Mouse (Mus musculus) T-cell, adult 66 days (primary cell): ENCODE results near the gene Plin4. TPM values are rescaled to one million over a fixed set of nuclear protein-coding genes. Genes with fewer than 3 reads are reported as not detected.

Source experiments
- total RNA-seq, 2 experiments: library from RNA; stranded (reverse); gene quantifications; 3 replicates in 1 of 2; 4 replicates in 1 of 2; pipeline ENCODE4 v1.2.4; 2023

The Plin4 gene
- total RNA-seq = not detected

GRCm38 (mm10) chr17:56109219-56110051, at the start of gene Plin4:
Gene Plin4, minus strand, starts transcription at chr17:56109803.

GRCm38 (mm10) chr17:56139858-56140595, 30.4 kb upstream of the Plin4 start, which contains the start of gene Sema6b:
Gene Sema6b, minus strand, starts transcription at chr17:56140343.

GRCm38 (mm10) chr17:56121826-56122225, 12.2 kb upstream of the Plin4 start, which contains the start of gene Lrg1:
Gene Lrg1, minus strand, starts transcription at chr17:56122001.

GRCm38 (mm10) chr17:56117251-56117710, 7.7 kb upstream of the Plin4 start, which contains the start of gene Plin5:
Gene Plin5, minus strand, starts transcription at chr17:56117596.

GRCm38 (mm10) chr17:56078880-56079795, 30.5 kb downstream of the Plin4 start, which contains the start of gene Hdgfl2:
Gene Hdgfl2, plus strand, starts transcription at chr17:56079634.

GRCm38 (mm10) chr17:56074827-56075208, 34.8 kb downstream of the Plin4 start, which contains the start of gene Ubxn6:
Gene Ubxn6, minus strand, starts transcription at chr17:56075028.

Other genes starting within 250 kb of the Plin4 start
- 10 to 100 TPM; 11.9 to 12.2 TPM for gene Zfp119a, start 230.9 kb downstream of the Plin4 start, total RNA-seq
- gene Zfp959, start 217.7 kb downstream of the Plin4 start, total RNA-seq = 10 to 100 TPM; 21.4 to 32.0 TPM
- gene Zfp119b, start 160.3 kb downstream of the Plin4 start, total RNA-seq = 1 to 10 TPM; 3.5 to 4.7 TPM
- 1 to 10 TPM; 1.0 to 1.3 TPM for gene Ebi3, start 157.2 kb downstream of the Plin4 start, total RNA-seq
- 10 to 100 TPM; 51.6 to 63.7 TPM for gene Yju2, start 150.7 kb downstream of the Plin4 start, total RNA-seq
- gene Shd, start 139.3 kb downstream of the Plin4 start, total RNA-seq = 1 to 10 TPM; 6.4 to 7.9 TPM
- not detected for gene Fsd1, start 123.3 kb downstream of the Plin4 start, total RNA-seq
- gene Stap2, start 104.2 kb downstream of the Plin4 start, total RNA-seq = 1 to 10 TPM in 1 of 2 experiments, under 1 TPM in 1; 0.84 to 2.4 TPM
- 10 to 100 TPM; 66.1 to 69.1 TPM for gene Mpnd, start 104.1 kb downstream of the Plin4 start, total RNA-seq
- 100 to 1,000 TPM; 125 to 126 TPM for gene Sh3gl1, start 73.2 kb downstream of the Plin4 start, total RNA-seq
- gene Chaf1a, start 69.4 kb downstream of the Plin4 start, total RNA-seq = 1 to 10 TPM; 3.4 to 5.1 TPM
- 10 to 100 TPM; 66.9 to 74.8 TPM for gene Ubxn6, start 34.8 kb downstream of the Plin4 start, total RNA-seq
- 100 to 1,000 TPM; 103 to 106 TPM for gene Hdgfl2, start 30.2 kb downstream of the Plin4 start, total RNA-seq
- not detected for gene Plin5, start 7.8 kb upstream of the Plin4 start, total RNA-seq
- gene Lrg1, start 12.2 kb upstream of the Plin4 start, total RNA-seq = not detected
- not detected for gene Sema6b, start 30.5 kb upstream of the Plin4 start, total RNA-seq
- gene Tnfaip8l1, start 52.7 kb upstream of the Plin4 start, total RNA-seq = 10 to 100 TPM; 13.1 to 14.9 TPM
- 10 to 100 TPM; 51.6 to 52.0 TPM for gene Mydgf, start 74.1 kb upstream of the Plin4 start, total RNA-seq
- gene Dpp9, start 109.1 kb upstream of the Plin4 start, total RNA-seq = 10 to 100 TPM; 50.3 to 51.5 TPM
- gene Fem1a, start 147.0 kb upstream of the Plin4 start, total RNA-seq = 10 to 100 TPM; 27.4 to 27.7 TPM
- 10 to 100 TPM; 12.2 to 13.1 TPM for gene Ticam1, start 167.0 kb upstream of the Plin4 start, total RNA-seq
- 10 to 100 TPM; 14.7 to 22.4 TPM for gene Plin3, start 183.1 kb upstream of the Plin4 start, total RNA-seq
- not detected for gene Arrdc5, start 190.5 kb upstream of the Plin4 start, total RNA-seq
- gene Uhrf1, start 193.5 kb upstream of the Plin4 start, total RNA-seq = 10 to 100 TPM; 12.3 to 16.8 TPM
- gene Kdm4b, start 216.3 kb upstream of the Plin4 start, total RNA-seq = 10 to 100 TPM; 67.1 to 81.0 TPM